Mouse (Mus musculus) adrenal gland, postnatal 36 days (tissue): ENCODE results near the gene Grin2a. TPM values are rescaled to one million over a fixed set of nuclear protein-coding genes. Genes with fewer than 3 reads are reported as not detected.

Experiments
- DNase-seq, 2 experiments: peaks; one replicate each; pipeline ENCODE4 v3.0.0; 2021; ENCODE audit warnings: mixed read lengths in 1 of 2
- total RNA-seq, 2 experiments: library from RNA; stranded (reverse); gene quantifications; 2 replicates each; pipeline ENCODE4 v1.2.3; 2021

Grin2a gene
- total RNA-seq, 2 experiments from 2014 or later: 0.70 to 1.9 TPM

DNA sequence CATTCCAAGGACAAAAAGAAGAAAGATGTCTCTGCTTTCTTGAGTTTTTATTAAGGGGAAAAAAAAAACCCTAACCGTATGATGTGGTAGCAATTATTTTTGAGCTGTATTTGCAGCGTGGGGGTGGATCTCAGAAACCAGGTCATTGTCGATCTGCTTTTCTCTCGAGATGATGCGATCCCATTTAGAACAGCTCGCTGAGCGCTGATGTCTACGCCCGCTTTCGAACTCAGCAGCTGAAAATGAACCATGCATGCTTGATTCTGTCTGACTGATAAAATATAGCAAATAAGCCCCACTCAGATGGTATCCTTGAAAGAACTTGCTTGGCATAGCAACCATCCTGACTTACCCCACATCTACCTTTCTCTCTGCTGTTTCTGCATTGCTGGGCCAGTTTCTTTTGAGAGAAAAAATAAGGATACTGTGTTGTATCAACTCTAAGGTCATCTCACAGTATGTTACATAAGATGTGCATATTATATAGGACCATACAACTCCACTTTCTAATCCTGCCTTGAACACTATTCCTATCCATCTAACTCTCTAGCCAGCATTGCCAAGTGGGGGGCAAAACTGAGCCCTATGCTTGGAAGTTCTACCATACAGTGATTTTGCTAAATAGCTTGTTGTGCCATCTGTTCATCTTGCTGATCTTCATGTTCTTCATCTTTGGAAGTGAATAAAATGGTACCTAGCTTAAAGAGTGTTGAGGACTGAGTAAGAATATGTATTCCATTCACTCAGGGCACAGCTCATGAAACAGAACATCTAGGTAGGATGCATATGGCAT lies 369.5 kb downstream of the Grin2a start:
- DNase-seq: peak in 1 of 2 experiments; percentile 20

DNA sequence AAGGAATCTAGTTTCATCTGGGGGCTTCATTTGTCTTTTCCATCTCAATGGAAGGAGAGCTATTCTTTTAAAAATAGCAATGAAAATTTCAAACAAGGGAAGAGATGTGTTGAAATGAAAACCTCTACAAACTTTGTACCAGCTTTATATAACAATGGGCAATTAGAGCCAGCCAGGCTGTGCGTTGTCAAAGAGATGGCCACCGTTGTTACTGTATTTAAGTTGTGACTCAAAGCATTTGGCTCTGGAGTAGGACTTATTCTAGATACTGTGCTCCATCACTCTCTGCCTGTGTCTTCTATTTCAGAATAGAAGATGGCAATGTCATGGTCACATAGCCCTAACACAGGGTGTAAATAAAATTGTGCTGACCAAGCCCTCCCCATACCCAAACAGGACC lies 371.0 kb downstream of the Grin2a start:
- no peak for DNase-seq

DNA sequence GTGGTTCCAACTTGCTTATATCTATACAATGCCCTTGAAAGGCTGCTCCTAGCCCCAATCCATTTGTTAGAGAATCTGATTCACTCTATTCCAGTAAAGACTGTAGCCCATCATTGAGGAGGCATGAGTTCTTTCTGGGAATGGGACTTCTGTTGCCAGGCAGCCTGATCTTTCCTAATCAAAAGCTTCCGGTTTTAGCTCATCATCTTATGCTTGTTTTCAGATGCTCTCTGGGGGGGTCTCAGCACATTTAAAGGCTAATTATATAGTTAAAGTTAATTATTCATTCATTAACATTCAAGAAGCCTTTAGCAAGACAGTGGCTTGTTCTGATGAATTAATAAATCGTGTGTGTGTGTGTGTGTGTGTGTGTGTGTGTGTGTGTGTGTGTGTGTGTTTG lies 377.2 kb downstream of the Grin2a start:
- DNase-seq: no peak

DNA sequence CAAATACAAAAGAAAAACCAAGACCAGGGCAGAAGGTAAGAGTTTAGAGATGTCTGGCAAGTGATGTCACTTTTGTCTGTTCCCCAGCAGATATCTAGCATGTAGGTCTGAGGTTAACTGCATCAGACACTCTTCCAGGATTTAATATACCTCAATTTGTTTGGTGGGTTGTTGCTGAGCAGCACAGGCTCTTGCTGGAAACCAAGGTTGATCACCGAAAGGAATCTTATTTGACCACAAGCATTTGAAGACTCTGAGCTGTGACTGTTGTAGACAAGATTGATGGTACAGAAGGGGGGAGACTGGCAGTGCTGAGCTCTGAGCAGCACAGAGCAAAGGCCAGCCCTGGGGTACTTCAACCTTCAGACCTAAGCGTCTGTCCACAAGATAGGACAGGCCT lies 378.1 kb downstream of the Grin2a start:
- no peak for DNase-seq

DNA sequence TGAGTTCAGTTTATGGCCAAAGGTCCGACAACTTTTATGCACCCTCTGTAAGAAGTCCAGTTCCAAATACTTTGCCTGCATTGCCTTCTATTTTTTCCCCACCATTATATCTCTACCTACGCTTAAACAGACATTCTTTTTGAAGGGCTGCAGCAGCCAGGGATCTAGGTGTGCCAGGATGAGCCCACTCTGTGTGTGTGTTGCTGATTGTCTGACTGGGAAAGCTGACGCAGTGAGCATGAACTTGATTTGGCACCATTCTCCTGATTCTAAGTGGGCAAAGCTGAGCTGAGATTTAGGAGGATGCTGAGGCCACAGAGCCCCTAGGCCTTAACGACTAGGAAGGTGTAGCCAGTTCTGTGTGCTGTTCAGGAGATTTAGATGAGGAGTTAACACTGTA lies 378.6 kb downstream of the Grin2a start:
- no peak for DNase-seq

DNA sequence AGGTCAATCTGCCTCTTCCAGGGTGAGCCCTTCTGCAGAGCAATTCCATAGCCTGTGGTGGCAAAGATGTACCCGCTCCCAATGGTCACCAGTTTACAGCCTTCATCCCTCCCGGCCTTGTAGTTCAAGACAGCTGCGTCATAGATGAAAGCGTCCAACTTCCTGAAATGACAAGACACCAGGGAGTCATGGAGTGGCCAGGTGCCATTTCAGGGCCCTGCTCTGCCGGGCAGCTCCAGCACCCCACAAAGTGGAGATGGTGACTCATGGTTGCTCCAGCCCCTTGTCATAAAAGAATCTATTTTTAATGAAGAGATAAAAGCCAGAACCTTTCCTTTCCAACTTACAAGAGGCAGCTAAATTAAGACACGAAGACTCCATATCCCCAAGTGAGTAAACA lies 382.8 kb downstream of the Grin2a start:
- peak; percentile 57 to 58 for DNase-seq

DNA sequence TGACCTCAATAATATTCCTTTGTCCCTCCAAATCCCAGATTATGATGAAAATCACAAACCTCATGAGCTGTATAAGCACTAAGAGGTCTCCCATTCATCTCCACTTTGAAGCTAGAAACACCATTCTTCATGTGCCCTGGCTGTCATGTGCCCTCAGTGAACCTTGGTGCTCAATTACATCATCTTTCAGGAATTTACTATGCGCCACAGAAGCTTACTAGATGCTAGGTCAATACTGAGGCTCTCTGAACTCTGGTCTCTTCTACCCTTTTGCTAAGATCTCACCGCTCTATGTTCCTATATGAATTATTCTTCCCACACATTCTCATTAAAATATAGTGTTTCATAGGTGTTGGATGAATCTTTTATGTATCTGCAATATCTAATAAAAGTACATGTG lies 387.9 kb downstream of the Grin2a start:
- no peak for DNase-seq

DNA sequence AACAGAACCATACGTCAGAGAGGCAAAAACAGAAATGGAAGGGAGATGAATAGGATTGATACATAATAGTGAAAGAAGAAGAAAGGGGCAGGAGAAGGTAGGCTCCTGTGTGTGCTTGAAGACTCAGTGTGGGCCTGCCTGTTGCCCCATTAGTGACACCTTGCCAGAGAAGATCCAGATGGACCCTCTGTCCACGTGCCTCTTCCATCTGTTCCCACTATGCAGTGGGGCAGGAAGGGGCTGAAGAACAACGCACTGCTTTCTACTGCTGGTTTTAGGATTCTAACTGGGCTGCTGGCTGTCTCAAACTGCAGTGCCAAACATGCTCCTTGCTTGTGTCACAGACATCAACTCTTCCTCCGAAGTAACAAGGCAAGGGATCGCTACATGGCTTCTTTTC lies 391.4 kb downstream of the Grin2a start:
- DNase-seq: no peak

DNA sequence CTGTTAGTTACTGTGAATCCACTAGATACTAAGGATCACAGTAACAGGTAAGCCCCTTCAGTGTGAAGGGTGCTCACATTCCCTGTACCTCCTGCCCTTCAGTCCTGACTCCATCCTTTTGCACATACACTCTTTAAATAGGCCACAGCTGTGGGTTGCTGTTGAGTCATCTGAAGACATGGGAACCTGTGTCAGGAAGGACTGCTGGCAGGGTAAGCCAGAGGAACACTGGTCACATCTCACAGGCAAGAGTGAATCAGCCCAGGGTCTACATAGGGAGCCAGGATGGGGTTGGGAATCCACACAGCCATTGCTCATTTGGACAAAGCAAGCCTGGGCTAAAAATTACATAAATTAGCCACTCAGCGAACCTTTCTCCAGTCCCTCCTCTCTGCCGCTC lies 392.8 kb downstream of the Grin2a start:
- no peak for DNase-seq

DNA sequence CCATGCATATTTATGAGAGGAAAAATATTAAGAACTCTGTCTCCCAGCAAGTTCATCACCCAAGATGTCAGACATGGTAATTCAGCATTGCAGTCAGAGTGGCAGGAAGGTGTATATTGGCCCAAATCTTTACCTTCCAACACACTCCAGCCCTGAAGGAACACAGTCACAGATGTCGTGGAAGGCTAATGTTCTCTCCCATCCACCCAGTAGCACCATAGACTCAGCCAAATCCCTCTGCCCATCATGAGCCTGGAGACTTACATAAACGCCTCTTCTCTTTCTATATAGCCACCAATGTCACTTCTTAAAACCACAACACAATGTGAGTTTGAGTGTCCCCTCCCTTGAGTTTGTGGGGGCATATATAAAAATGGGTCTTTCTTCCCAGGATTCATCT lies 406.2 kb downstream of the Grin2a start:
- DNase-seq: no peak

DNA sequence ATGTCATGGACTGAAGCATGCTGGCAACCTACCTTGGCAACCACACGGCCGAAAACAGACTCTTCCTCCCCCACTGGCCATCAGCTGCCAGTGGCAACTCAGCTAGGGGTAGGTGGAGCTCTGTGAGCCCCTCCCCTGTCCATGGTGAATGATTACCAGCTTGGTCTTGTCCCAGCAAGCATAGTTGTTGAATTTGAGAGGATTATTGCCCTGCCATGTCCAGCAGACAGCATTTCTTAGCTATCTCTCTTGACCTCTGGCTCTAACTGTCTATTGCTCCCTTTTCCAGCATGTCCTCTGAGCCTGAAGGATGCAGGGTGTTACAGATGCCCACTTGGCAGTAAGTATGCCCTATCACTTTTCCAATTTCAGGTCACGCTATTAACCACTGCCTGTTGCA lies 406.9 kb downstream of the Grin2a start:
- no peak for DNase-seq

DNA sequence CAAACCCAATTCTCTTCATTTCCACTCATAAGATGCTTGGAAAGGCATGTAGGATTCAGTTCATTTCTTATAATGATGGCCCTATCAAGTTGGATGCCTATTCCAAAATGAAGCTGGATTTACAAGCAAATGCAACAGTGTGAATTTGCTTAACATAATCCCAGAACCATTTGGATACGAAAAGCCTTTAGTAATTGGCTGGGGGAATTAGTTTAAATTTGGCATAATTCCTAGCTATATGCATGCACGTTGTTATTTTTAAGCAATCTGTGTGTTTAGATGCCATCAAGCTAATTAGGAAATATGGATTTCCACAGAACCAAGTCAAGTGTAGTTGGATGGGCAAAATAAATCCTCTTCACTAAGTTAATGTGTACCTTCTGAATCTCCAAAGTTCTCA lies 411.4 kb downstream of the Grin2a start:
- DNase-seq: no peak

DNA sequence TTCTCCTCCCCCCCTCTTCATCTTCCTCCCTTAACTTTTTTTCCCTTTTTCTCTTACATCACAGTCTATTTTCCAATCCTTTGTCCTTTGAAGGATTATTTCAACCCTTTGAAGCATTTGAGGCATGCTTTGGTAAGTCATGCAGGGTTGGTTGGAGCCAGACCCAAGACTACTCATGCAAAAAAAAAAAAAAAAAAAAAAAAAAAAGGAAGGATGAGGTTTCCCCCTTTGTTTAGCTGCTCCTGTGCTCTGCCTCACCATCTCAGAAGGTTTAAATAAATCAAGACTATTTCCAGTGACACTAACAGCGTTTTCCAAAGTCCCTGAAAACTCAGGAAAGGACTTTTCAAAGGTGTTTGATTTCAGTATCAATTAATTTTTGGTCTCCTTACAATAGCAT lies 423.6 kb downstream of the Grin2a start:
- no peak for DNase-seq

DNA sequence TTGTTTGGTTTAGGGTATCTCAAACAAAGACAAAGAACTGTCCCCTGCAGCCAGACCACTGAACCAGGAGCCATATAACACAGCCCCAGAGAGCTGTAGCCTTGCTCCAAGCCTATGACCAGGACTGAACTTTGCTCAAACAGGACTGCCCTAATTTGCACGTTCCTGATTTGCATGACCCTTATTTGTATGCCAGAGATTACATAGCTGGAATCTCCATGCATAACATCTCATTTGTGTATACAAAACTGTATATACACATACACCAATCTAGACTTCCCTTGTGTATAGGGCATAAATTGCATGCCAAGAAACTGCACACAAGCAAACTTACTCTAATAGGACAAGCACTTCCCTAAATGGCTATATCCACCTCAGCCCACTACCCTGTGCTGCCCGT lies 428.1 kb downstream of the Grin2a start:
- DNase-seq: no peak

DNA sequence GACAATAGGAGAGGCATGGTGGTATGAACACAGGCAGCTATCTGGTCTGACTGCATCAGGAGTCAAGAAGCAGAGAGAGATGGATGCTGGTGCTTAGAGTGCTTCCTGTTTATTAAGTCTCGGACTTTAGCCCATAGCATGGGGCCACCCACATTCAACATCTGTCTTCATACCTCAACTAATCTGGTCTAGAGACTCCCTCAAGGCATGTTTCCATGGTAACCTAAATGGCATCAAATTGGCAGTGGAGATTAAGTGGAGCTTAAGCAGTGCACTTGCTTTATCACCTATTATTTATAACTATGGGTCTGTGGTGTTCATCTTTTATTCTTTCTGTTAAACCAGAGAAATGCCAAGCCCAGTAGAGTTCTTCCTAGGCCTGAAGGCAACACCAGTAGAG lies 433.5 kb downstream of the Grin2a start:
- DNase-seq: no peak

DNA sequence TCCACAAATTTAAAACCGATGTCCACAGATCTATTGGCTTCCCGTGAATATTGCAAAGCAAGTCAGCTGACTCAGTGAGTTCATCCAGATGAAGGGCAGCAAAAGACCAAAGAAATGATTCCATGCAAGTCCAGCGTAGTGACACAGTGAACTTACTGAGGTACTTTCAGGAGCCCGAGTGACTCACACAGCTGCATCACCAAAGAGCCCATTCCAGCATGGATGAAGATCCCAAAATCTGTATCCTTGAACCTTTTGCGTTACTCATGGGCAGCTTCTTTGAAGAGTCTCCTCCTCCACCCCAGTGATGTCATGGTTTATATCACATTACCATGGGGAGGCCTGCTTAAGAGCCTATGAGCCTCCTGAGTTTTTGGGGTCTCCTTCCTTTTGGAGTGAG lies 460.2 kb downstream of the Grin2a start:
- DNase-seq: peak; percentile 46 to 49

DNA sequence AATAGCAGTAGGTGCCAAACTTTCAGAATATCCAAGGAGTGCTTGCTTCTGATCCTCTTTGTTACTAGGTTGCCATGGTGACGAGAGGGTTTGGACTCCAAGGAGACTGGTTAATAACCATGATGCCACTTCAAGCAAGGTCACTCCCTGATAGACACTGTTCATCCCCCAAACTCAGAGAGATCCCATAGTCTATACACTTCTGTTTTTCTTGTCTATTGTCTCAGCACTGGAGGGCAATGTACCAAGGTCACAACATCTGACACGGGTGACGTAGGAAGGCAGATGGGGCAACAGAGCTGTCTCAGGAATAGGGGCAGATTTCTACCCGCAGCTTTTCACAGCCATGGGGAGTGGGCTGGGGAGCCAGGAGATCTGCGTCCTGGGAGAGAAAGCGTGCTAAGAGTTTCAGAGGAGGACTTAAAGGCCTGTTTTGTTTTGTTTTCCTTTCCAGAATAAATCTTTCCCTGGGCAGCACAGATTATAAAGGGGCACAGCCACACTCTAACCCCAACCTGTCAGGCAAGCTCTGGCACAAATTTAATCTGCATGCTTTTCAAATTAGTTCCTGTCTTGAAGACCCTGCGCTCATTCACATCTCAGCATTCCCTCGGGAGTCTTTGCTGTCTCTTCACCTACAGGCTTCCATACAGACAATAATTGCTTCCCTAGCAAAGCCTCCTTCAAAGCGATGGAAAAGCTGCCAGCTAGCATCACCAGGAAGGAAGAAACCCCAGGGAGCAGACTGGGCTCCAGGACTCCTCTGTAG lies 461.6 kb downstream of the Grin2a start:
- DNase-seq: no peak

DNA sequence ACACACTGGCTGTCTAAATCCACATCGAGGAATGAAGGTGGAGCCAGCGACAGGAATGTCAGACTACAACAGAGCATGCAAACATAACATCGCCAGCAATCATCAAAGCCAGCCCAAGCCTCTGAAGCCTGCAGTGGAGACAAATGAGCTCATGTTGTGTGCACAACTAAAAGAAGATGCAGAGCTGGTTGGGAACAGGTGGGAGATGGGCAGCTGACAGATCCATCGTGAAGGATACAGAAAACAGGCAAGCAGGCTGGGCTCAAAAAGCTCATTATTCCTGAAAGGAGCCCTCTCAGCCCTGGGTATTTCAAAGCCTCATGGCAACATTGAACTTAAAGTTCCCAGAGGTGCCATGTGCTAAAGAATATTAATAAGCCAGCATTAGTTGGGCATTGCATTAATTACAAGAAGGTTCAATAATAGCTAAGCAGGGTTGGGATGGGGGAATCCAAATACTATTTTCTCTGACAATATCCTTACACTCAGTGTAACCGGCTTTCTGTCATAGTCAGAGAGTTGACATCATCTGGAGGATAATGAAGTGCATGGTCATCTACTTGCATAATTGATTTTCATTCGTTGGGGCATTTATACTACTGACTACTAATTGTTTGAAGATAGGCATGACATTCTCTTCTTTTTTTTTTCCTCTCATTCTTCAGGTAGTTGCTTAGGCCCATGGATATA lies 462.4 kb downstream of the Grin2a start:
- DNase-seq: no peak

DNA sequence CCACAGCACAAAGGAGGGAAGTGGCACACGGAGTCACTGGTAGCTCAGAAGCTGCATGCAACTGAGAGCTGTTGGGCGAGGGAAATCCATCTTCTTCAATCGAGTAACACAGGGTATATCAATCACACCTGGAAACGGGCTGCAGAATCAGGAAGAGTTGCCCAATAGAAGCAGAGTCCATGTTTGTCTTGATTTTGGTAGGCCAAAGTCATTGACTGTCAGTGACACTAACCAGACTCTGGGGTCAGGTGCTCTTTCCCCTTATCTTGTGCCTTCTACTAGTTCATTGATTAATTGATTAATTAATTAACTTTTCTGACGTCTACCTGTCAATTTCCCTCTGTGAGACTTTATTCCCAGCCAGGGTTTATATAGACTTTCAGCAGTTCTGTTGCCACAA lies 468.1 kb downstream of the Grin2a start:
- no peak for DNase-seq

DNA sequence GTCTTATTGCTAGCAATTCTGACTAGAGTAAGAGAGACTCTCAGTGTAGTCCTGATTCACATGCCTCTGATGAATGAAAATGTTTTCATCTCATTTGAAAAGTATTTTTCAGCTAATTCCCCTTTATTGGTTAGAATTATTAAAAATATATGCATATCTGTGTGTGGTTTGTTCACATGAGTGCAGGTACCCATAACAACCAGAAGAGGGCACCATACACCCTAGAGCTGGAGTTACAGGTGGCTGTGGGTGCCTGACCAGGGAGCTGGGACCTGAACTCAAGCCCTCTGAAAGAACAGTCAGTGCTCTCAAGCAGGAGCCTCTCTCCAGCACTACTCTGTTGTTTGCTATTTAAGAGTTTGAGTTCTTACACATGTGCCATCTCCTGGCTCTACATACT lies 472.0 kb downstream of the Grin2a start:
- DNase-seq: no peak
